Mouse (Mus musculus) cortical plate, adult 2 months (tissue): Measurements from ENCODE around the gene Cdh22.

ENCODE experiments used
- CTCF ChIP-seq: fragments of 200-500 bp; IDR thresholded peaks from 2 replicates; pipeline ENCODE4 v1.5.1; 2011; ENCODE audit warnings: mild to moderate bottlenecking, control low read depth, low read length; ENCODE audit not compliant: insufficient read depth; ENCODE audit errors: extremely low read depth
- POLR2A ChIP-seq: fragments of 200-500 bp; IDR thresholded peaks from 2 replicates; pipeline ENCODE4 v1.6.1; 2011; ENCODE audit warnings: mild to moderate bottlenecking, low read length, control low read depth; ENCODE audit not compliant: insufficient read depth; ENCODE audit errors: extremely low read depth

DNA sequence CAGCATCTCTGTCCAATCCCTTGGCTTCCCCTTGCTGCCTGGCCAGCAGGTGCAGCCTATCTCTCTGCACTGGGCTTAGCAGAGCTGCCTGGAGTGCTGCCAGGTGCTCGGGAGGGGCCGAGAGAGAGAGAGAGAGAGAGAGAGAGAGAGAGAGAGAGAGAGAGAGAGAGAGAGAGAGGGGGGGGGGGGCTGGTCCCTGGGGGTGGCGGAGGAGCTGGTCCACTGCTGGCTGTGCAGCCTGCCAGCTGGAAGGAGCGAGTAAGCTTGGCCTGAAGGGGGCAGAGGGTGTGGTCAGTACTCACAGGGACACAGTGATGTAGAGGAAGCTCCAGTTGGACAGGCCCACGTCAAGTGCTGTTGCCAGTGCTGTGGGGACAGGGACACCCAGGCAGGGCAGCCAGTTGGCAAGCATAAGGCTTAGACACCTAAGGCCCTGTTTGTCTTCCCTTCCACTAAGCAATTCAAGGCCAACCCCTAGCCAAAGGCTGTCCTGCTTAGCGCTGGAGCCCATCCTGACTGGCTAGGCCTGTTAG, 47.2 kb upstream of the Cdh22 start:
- TF ChIP-seq CTCF (no peak), POLR2A (no peak)
